Mouse (Mus musculus) cerebellum, adult 9-11 months (tissue): Measurements from ENCODE around the gene Cuedc1.
"Not testable (repeated sequence)": the region's sequence is repeated elsewhere in the genome, so short reads cannot be mapped to it uniquely, and the experiment has no call there.

Experiments
- DNase-seq: peaks from one replicate; pipeline ENCODE4 v3.0.0; 2022

Gene Cuedc1

DNA sequence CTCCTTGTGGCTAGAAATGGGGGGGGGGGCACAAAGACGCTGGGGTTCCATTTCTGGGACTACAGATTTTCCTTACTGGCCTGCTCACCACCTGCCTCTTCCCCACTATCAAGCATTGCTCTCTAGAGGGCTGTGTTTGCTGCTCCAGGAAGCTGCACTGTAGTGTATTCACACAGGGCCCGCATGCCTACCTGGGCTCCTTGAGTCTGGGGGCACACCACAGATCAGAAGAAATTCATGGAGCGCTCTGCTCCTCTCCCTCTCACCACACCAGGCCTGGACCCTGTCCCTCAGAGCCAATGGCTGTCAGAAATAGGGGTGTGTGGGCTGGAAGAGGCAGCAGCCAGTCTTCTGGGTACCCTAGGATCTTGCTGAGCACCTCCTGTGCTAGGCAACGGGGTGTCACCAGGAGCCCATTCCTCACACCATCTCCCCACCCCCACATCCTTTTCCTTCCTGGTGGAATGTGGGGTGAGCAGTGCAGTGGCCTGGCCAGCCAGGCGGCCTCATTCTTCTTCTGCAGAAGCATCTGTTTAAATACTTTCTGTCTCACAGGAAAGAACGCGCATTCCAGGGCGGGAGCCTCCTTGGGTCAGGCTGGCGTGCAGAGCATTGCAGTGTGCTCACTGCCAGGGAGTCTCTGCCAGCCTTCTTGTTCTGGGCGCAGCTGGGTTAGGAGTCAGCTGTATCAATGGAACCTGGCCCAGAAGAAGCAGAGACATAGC, 74.9 kb downstream of the Cuedc1 start:
- DNase-seq: no peak

DNA sequence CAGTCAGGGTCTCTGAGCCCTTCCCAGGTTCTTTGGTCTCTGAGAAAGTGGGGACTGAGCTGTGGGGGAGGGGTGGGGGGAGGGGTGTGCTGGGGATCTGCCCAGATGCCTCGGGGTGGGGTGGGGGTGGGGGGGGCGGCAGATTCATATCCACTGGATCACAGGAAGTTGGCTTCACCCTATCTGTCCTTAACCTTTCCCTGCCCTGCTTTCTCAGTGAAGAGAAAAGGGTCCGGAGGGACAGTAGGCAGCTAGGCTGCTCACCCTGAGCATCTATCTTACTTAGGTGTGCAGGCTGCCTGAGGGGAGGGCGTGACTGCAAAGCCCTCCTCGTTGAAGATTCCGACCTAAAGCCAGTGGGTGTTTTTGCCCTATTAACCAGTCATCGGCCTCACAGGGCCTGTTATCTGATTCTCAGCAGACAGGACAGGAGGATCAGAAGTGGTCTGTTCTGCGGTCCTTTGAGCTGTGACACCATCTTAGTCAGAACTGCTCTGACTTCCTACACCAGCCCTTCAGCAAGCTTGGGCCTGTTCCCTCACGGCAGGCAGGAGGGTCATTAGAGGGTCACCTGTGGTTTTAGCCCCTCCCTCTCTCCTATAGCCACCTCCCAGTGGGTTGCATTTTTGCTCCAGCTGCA, 75.6 kb downstream of the Cuedc1 start:
- no peak for DNase-seq

DNA sequence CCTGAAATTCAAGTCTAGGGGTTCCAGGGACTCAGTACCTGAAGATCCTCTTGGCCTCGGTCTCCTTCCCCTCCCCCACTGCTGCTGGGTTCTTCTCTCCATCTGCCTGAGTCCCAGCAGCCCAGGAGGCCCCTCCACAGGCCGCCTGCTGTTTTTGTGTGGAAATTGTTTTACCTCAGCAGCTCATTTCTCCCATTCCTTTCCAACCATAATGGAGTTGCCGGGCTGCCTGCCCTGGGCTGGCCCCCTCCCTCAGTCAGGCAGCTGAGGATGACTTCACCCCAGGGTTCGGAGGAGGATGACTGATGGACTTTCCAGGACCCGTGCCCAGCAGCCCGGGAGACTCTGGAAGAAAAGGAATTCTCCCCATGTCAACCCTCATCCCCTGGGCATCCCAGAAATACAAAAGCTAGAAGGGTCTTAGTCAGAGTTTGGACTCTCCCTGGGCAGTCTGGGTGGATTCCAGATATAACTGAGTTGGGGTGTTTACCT, 82.7 kb downstream of the Cuedc1 start:
- DNase-seq: peak; percentile 64

DNA sequence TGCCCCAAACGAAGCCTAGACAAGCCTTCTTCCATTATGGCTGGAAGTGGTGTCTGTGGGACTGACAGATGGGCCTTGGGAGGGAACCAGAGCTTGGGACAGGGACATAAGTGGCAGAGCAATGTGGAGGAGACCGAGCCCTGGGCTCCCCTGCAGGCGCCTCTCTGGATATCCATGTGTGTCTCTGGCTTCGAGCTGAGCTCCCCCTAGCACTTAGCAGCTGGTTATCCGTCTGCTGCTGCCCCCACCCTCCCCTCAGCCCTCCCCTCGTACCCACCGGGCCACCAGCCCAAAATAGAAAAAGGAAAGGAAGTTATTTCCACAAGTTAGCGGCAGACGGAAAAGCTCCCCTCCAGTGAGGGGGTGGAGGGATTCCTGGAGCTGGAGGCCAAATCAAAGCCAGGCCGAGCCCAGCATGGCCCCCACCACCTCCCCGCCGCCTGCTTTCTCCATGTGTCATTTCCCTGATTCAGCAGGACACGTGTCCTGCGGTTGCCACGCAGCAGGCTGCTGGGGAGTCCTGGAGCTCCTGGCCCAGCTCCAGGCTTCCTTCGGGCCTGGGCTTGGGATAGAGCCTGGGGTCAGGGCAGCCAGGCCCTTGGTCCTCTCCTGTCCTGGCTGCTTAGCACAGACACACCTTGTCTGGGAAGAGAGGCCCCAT, 83.2 kb downstream of the Cuedc1 start:
- peak; percentile 71 for DNase-seq

DNA sequence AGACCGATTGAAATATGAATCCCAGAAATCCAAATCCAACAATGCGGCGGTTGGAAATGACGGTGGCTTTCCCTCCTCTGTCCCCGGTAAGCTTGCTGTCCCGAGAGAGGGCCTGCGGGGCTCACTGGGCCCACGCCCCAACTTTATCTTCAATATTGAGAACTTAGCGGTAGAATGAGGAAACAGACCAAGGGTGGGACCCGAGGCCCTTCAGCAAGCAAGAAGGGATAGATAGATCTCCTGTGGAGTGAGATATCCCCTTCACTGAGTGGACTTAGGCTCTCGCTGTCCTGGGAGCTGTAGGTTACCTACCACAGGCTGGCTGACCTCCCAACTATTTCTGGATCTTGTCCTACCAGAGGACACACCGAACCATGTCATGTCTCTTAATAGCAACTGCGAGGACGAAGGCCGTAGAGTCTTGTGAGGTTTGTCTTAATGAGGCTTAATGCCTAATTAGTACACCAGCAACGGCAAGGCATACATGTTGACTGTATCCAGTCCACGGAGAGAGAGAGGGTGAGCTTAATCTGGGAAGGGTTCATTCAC, 86.8 kb downstream of the Cuedc1 start:
- no peak for DNase-seq

DNA sequence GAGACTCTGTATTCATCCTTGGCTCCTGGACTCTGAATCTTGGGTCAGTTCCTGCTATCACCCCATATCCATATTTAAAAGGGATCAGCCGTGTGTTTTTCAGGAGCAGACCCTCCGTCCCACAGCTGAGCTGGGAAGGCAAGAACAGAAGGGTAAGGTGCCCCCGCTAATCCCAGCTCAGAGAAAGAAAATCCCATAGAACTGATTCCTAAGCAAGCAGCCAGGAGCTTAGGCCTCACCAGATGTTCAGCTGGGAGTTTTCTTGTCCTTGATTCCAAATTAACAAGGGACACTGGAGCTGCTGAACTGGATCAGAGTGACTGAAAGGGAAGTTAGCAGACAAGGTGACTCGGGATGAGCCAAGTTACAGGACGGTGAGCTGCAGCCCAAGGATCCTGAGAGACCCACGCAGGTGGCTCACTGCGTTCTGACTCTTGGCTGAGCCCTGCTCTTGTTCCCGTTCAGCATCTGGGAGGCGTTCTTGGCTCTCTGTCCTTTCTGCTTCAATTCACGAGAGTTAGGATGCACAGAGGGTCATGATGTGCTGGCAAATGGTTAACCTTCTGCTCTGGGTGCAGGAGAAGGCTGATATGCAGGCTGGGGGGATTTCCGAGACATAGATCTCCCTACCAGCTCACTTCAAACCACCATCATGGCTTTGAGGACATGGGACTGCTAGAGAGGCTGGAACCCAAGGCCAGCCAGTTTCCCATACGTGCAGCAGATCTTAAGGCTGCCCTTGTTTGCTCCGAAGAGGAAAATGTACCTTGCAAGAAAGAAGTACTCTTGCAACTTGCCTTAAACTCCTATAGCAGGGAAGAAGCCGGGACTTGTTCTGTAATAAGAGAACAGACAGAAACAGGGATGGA, 88.5 kb downstream of the Cuedc1 start:
- no peak for DNase-seq

- no peak for DNase-seq
Observed at GRCm38 (mm10) chr11:88186947-88187243, 89.0 kb downstream of the Cuedc1 start.

DNA sequence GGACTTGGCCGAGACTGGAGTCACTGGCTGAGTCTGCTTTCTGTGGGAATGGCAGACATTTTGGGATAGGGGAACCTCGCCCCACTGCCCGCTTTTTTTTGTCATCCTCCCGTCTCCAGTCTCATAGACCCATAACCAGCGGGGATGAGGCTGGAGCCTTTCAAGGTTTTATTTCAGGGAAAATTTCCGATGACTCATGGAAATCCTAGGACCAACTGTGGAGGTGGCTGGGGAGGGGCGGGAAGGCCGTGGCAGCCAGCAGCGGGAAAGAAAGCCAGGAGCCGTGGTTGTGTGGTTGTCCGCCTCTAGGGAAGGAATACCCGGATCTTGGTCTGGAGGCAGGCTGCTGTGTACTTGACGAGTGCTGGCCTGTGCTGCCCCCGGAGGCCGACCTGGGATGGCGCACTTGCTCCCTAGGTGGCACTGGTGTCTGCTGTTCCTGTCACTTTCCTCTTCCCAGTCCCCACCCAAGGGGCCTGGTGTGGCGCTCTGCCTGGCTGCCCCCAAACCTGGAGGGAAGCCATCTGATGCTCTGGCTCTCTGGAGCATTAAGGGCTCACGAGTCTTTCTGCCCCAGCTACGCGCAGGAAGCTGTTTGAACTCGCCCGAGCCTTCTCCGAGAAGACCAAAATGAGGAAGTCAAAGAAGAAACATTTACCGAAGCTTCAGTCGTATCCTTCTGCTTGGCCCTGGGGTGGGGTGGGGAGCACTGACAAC, 89.7 kb downstream of the Cuedc1 start:
- peak; percentile 95 for DNase-seq

- no peak for DNase-seq
Observed at GRCm38 (mm10) chr11:88188216-88188615, 90.4 kb downstream of the Cuedc1 start.

DNA sequence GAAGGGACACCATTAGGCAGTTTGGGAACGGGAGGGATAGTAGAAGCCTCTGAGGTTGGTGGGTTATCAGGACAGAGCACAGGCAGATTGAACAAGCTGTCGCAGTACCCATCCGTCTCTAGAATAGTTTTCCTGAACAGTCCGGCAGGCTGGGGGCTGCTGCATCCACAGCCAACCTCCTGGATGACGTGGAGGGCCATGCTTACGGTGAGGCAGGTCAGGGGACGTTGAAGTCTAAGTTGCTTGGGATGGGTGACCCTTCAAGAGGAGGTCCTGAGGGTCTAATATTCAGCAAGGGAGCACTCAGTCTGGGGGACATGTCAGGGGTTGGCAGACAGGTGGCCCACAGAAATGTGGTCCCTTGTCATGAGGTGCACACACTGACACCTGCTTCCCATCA, 90.8 kb downstream of the Cuedc1 start:
- DNase-seq: no peak

DNA sequence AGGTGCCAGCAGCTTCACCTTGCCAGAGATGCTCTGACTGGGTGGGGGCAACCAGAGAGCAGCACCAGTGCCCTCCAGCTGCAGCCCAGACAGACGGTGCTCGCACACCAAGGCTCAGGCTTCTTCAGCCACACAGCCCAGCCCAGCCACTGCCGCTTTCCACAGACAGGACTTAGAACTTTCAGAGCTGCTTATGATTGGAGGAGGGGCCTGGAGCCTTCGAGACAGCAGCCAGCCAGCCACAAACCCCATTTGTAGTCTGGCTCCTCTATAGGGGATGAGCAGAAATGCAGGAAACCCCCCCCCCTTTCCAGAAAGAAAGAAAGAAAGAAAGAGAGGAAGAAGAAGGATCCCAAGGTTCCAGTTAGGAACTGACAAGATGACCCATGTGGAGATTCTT, 94.7 kb downstream of the Cuedc1 start:
- DNase-seq: no peak

GRCm38 (mm10) chr11:88193098-88193823, 95.4 kb downstream of the Cuedc1 start:
- DNase-seq: no peak

GRCm38 (mm10) chr11:88193824-88194696, 96.2 kb downstream of the Cuedc1 start:
- DNase-seq: no peak

GRCm38 (mm10) chr11:88195699-88196098, 97.8 kb downstream of the Cuedc1 start:
- not testable (repeated sequence) for DNase-seq

DNA sequence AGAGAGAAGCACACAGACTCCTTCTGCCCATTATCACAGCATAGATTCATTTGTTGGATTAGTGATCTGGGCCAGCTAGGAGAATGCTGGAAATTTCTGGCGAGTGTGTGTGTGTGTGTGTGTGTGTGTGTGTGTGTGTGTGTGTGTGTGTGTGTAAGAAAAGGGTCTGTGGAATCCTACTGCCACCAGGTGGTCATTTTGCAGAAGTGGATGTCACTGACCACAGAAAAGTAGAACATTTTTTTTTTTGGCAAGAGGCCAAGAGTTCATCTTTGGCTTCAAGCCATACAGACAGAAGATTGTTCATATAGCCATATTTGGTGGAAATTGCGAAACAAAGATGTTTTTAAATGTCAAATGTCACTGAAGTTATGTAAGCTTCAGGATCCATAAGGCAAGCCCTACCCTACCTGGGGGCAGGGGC, 99.3 kb downstream of the Cuedc1 start:
- peak; percentile 69 for DNase-seq

GRCm38 (mm10) chr11:88198223-88198622, 100.4 kb downstream of the Cuedc1 start:
- DNase-seq: no peak

DNA sequence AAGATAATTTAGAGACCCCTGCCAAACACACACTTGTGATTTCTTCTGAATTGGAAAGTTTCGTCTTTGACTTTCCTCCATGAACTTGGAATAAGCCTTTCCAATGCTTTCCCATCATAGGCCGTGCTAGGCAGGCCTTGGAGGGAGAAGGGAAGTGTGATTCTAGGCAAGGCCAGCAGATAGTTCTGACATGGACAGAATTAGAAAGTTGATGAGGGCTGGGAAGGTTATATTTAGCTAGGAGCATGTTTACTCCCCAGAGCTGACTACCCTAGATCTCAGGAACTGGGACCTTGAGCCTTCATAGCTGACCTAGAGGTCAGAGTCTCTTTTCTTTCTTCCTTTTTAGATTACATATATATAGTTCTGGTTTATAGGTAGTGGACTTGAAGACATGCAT, 103.3 kb downstream of the Cuedc1 start:
- no peak for DNase-seq

GRCm38 (mm10) chr11:88202077-88202476, 104.2 kb downstream of the Cuedc1 start:
- DNase-seq: no peak

- DNase-seq: peak; percentile 94
Observed at GRCm38 (mm10) chr11:88203712-88204532, 106.1 kb downstream of the Cuedc1 start, which contains the start of gene Mrps23. Mrps23 (plus strand) TSS chr11:88204388.
